Mouse (Mus musculus): ENCODE measurements at regions not wholly inside any gene's neighbourhood (a gene's known extent, or its start where the extent isn't known, plus 50 kb on each side); places are given as distances from the start of the nearest gene placed in this dataset.

DNA sequence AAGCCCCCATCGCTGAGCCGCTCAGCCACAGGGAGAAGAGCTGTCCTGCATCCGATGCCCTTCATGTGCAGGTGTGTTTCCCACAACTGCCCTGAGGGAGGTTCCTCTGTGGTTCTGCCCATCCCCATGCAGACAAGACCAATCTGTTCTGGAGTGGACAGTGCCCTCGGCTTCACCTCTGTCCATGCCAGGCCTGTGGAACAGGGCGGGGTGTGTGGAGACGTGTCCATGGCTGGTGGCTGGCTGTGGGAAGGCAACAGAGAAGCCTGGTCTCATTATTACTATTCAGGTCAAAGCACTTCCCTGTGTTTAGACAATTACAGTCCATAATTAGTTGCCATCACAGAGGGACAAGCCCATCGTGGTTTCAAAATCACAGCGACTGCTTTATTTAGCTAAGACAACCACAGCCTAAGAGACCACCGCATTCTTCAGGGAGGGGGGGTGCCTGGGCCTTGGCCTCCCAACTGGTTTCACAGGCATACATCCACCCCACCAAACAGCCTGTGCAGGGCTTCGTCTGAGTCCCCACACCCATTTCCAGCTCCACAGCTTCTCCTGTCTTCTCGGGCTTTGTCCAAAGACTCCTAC, 97.7 kb downstream of the Rplp1 start:
- no peak for DNase-seq (ENCODE audit: low spot score in 2 of 2)

- DNase-seq (ENCODE audit: low spot score in 2 of 2), result no peak
These were observed 98.3 kb downstream of the Rplp1 start for GRCm38 (mm10) chr9:61815995-61816394.

- DNase-seq (ENCODE audit: low spot score in 2 of 2), result no peak
These were observed 101.1 kb downstream of the Rplp1 start for GRCm38 (mm10) chr9:61813291-61813690.

DNA sequence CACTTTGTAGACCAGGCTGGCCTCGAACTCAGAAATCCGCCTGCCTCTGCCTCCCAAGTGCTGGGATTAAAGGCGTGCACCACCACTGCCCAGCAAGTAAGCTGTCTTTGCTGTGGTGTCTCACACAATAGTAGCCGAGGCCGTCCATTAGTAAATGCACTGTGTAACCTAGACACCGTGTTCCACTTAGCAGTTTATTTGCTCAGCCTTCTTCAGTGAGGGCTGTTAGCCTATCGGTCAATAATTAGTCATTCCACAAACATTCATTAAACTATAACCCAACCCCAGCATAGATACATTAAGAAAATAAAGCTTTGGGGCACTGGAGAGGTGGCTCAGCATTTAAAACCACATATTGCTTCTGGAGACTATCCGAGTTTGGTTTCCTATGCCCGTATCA, 102.0 kb downstream of the Rplp1 start:
- no peak for DNase-seq (ENCODE audit: low spot score in 2 of 2)

GRCm38 (mm10) chr9:61810456-61810855, 103.9 kb downstream of the Rplp1 start:
- no peak for DNase-seq (ENCODE audit: low spot score in 2 of 2)

DNA sequence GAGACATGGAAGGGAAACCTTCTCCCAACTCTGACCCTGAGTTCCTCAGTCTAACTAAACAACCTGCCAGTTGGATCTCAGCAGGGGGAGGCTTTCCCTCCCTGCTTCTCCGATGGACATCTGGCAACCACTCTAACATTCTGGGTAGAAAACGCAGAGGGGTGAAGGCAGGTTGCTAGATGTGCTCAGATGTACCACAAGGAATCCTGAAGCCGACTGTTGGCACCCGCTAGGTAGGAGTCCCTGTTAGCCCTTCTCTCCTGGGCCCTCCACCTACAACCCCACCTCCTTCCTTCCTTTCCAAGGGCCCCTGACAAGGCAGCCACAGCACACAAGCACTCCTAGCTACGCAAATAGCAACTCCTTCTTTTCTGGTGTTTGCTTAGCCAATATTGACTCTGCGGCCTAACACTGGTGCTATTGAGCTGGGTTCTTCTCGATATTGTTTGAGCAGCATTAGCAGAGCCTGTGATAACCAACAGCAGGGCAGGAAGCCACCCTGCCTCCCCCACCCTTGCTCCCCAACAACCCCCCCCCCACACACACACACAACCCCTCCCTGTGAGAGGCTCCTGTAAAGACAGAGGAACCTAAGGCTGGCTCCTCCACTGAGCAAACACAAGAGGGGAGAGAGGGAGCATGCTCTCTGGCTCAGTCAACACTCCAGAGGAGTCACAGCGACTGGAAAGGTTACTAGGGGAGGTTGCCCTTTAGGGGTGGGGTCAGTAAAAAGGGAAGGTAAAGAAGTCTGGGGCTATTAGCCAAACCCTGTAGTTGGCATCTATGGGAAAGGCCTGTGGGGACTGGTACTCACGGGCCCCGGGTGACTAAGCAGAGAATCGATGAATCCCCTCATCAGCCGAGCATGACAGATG, 105.8 kb downstream of the Rplp1 start:
- no peak for DNase-seq (ENCODE audit: low spot score in 2 of 2)

DNA sequence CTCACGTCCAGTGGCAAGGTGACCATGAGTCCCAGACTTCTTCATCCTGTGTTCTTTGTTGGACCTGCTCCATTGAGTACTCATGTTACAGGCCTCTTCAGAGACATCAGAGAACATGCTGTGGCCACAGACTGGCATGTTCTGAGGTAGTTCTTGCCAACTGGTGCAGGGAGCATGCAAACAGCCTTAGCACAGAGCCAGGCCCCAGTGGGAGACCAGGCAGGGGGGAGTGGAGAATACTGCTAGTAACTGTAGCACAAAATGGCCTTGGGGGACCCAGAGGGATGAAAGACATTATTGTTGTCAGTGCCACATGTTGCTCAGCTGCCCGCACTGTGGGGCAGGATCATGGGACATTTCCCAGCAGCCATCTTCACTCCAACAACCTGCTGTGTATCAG, 108.4 kb downstream of the Rplp1 start:
- DNase-seq (ENCODE audit: low spot score in 2 of 2), result no peak

DNA sequence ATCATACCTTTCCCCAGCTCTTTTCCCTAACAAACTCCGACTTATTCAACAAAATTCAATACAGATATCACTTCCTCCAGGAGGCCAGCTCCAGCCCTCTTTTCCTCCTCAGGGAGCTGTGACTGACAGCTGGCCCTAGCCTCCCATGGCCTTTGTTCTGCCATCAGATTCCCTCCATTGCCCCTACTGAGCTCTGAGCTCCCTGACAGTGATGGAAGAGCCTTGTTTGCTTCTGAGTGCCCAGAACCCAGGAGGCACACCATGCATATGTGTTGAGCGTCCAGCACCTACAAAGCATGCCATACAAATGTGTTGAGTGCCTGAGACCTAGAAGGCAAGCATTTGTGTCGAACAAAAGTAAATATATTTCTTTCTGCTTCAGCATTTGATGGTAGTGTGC, 110.8 kb downstream of the Rplp1 start:
- no peak for DNase-seq (ENCODE audit: low spot score in 2 of 2)

- no peak for DNase-seq (ENCODE audit: low spot score in 2 of 2)
These were observed 111.6 kb downstream of the Rplp1 start for GRCm38 (mm10) chr9:61802694-61803093.

DNA sequence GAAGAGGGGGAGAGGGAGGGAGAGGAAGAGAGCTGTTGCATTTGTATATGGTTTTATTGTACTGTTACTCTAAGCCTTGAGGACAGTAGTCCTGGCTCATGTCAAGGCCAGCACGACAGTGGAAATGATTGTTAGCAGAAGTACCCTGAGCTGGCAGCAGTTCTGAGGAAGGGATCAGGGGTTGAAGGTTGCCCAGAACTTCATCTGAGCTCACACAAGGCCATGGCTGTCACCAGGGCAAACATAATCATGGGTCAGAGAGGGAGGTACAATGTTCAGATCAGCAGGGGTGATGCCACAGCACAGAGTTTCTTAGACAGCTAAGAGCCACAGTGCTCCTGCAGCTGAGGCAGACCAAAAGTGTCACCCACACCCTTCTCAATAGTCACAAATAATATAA, 114.8 kb downstream of the Rplp1 start:
- DNase-seq (ENCODE audit: low spot score in 2 of 2), result no peak

DNA sequence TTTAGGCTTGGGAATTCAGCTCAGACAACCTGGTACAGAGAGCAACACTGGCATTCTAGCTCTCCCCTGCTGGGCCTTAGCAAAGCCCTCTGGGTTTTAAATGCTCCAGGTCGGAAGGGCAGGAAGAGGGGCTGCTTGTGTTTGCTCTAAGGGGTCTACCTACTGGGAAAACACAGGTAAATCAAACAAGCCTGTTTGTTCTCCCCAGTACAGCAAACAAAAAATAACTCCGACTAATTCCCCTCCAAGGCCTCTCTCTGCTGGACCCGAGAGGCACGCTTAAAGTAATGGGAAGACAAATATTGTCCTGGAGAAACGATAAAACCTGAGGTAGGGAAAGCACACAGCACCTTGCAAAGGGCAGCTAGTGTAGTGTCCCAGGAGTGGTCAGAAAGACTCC, 118.4 kb downstream of the Rplp1 start:
- no peak for DNase-seq (ENCODE audit: low spot score in 2 of 2)

- no peak for DNase-seq (ENCODE audit: low spot score in 2 of 2)
These were observed 122.8 kb downstream of the Rplp1 start for GRCm38 (mm10) chr9:61791435-61792064.

DNA sequence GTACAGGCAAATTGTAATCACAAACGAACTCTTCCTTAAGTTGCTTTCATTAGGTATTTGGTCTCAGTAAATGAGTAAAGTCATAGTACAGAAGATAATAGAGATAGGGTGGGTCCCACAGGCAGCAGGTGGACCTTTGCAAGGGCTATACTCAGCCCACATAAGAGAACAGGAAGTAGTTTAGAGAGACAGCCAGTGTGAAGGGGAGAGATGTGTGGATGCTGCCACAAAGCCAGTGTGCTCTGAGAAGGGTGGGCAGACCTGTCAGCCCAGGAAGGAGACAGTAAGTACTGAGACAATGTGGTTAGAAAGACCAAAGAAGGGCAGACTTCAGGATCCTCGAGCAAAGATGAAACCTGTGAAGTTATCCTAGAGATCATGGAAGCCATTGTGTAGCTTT, 123.5 kb downstream of the Rplp1 start:
- DNase-seq (ENCODE audit: low spot score in 2 of 2), result no peak

DNA sequence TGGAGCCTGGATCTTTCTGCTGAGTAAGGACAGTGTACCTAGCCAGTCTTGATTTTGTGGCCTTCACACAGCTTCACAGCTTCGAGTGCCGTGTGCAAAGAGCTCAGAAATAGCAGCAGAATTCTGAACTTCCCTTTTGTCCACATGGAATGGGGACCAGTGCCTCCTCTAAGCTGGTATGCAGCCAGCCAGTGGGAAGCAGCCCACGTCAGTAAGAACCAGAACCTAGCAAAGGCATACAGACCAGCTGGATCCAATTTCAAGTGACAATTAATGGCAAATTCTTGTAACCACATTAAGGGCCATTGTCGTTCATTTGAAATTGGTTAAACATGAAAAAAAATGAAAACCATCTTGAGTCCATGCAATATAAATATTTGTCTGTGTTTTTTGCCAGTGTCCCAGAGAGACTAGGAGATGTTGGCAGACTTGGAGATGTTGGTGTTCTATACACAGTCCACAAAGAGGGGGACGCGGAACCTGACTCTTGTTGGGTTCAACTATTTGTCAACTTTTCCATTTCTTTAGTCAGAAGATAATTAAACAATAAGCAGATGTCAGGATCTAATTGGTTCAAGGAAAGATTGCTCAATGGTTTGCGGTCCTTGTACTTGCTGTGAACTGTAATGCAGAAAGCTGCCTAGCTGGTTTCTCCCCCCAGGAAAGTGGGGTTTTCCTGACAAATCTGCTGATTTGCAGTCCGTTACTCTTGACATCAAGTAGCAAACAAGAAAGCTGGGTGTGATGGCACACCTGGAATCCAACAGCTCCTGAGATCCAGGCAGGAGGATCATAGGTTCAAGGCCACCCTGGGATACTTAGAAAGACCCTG, 125.1 kb downstream of the Rplp1 start:
- DNase-seq (ENCODE audit: low spot score in 2 of 2), result no peak

- DNase-seq (ENCODE audit: low spot score in 2 of 2), result no peak
These were observed 132.9 kb downstream of the Rplp1 start for GRCm38 (mm10) chr9:61781469-61781868.

- no peak for DNase-seq (ENCODE audit: low spot score in 2 of 2)
These were observed 134.0 kb downstream of the Rplp1 start for GRCm38 (mm10) chr9:61780186-61780939.

GRCm38 (mm10) chr9:61779165-61779564, 135.2 kb downstream of the Rplp1 start:
- DNase-seq (ENCODE audit: low spot score in 2 of 2), result no peak

GRCm38 (mm10) chr9:61776446-61776845, 137.9 kb downstream of the Rplp1 start:
- DNase-seq (ENCODE audit: low spot score in 2 of 2), result no peak

DNA sequence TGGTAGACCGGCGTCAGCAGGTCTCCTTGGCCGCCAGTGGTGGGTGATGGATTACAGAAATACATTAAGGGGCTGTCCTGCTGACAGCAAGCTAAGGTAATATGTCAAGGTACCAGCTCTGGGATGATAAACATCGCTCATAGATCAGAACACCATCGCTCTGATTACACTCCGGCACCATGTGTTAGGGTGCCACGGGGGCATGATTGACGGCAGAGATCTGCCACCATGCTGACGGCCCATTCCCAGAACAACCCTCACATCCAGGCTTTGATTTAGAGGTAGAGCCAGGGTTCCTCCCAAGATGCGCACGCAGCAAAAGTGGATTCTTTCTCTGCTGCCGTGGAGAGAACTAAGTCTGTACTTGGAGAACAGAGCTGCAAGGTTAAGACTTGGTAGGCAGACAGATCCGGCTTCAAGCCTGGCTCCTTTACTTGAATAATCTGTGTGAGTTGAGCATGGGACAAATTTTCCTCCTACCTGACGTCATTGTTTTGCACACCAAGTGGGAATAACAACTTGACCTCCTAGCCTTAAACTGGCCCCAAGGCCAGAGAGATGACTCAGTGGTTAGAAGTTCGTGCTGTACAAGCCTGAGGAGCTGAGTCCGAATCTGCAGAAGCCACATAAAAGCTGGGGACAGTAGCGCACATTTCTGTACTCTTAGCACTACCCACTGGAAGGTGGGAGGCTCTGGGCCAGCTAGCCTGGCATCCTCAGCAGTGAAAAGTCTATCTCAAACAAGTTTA, 144.0 kb downstream of the Rplp1 start:
- no peak for DNase-seq (ENCODE audit: low spot score in 2 of 2)

- DNase-seq (ENCODE audit: low spot score in 2 of 2), result no peak
These were observed 148.2 kb downstream of the Rplp1 start for GRCm38 (mm10) chr9:61766187-61766586.
